Mouse (Mus musculus) C2C12 (cell line): ENCODE measurements at regions not wholly inside any gene's neighbourhood (a gene's known extent, or its start where the extent isn't known, plus 50 kb on each side); places are given as distances from the start of the nearest gene placed in this dataset.

Experiments
- H3K27me3 ChIP-seq: one replicate; pipeline ENCODE4 v1.6.1; 2011; ENCODE audit not compliant: control insufficient read depth, insufficient read depth, insufficient read length
- H3K36me3 ChIP-seq: one replicate; pipeline ENCODE4 v1.6.1; 2011; ENCODE audit not compliant: control insufficient read depth, insufficient read depth
- H3K4me3 ChIP-seq: one replicate; pipeline ENCODE4 v1.5.1; 2011; ENCODE audit warnings: mild to moderate bottlenecking, control low read depth; ENCODE audit not compliant: poor library complexity, insufficient read depth, severe bottlenecking
- H3K79me2 ChIP-seq: one replicate; pipeline ENCODE4 v1.6.1; 2011; ENCODE audit not compliant: control insufficient read depth, insufficient read depth
- H3K79me3 ChIP-seq: one replicate; pipeline ENCODE4 v1.6.1; 2011; ENCODE audit warnings: low read depth, control low read depth
- H3ac ChIP-seq: one replicate; pipeline ENCODE3; 2011; ENCODE audit warnings: low read depth; ENCODE audit not compliant: control insufficient read depth, insufficient read length
- CEBPB ChIP-seq: IDR thresholded peaks from one replicate; pipeline ENCODE4 v1.6.1; 2011; ENCODE audit warnings: low read depth, mild to moderate bottlenecking, control low read depth, moderate library complexity
- CTCF ChIP-seq: IDR thresholded peaks from one replicate; pipeline ENCODE4 v1.5.1; 2011; ENCODE audit not compliant: control insufficient read depth, insufficient read depth, insufficient read length
- FOSL1 ChIP-seq: IDR thresholded peaks from one replicate; pipeline ENCODE4 v1.8.0; 2011; ENCODE audit warnings: mild to moderate bottlenecking, low read length; ENCODE audit not compliant: poor library complexity, insufficient read depth, severe bottlenecking
- MAX ChIP-seq: IDR thresholded peaks from one replicate; pipeline ENCODE4 v1.6.1; 2011; ENCODE audit warnings: mild to moderate bottlenecking, control low read depth
- MYOD1 ChIP-seq: IDR thresholded peaks from one replicate; pipeline ENCODE4 v1.6.1; 2011; ENCODE audit warnings: low read depth; ENCODE audit not compliant: control insufficient read depth, insufficient read length
- MYOG ChIP-seq: IDR thresholded peaks from one replicate; pipeline ENCODE4 v1.6.1; 2011; ENCODE audit not compliant: control insufficient read depth, insufficient read length; ENCODE audit errors: extremely low read depth
- USF1 ChIP-seq: IDR thresholded peaks from one replicate; pipeline ENCODE4 v1.6.1; 2011; ENCODE audit warnings: low read depth, mild to moderate bottlenecking, control low read depth, moderate library complexity

GRCm38 (mm10) chr9:115800624-115801023, 108.6 kb upstream of the Gadl1 start:
- Histone ChIP-seq H3K4me3 (no peak overlapping the region), H3K79me2 (no peaks in the 10 kb centered on the region), H3K79me3 (no peaks in the 10 kb centered on the region), H3ac (no peak overlapping the region), H3K36me3 (no peaks in the 10 kb centered on the region), H3K27me3 (no peaks in the 10 kb centered on the region)
- TF ChIP-seq MYOD1 (no peak), FOSL1 (no peak), MAX (no peak), CTCF (no peak), USF1 (no peak), CEBPB (no peak), MYOG (no peak)

GRCm38 (mm10) chr9:115803071-115803470, 106.2 kb upstream of the Gadl1 start:
- H3K79me3 ChIP-seq, result no peaks in the 10 kb centered on the region
- H3ac ChIP-seq, result no peak overlapping the region
- no peaks in the 10 kb centered on the region for H3K79me2 ChIP-seq
- no peak overlapping the region for H3K4me3 ChIP-seq
- no peaks in the 10 kb centered on the region for H3K27me3 ChIP-seq
- no peaks in the 10 kb centered on the region for H3K36me3 ChIP-seq
- TF ChIP-seq MYOD1 (no peak), MAX (no peak), MYOG (no peak), USF1 (no peak), CTCF (no peak), FOSL1 (no peak), CEBPB (no peak)

GRCm38 (mm10) chr9:115805224-115805623, 104.0 kb upstream of the Gadl1 start:
- no peaks in the 10 kb centered on the region for H3K36me3 ChIP-seq
- no peaks in the 10 kb centered on the region for H3K79me2 ChIP-seq
- H3ac ChIP-seq, result no peak overlapping the region
- no peaks in the 10 kb centered on the region for H3K27me3 ChIP-seq
- H3K4me3 ChIP-seq, result no peak overlapping the region
- TF ChIP-seq MAX (no peak), CTCF (no peak), FOSL1 (no peak), USF1 (no peak), CEBPB (no peak), MYOG (no peak), MYOD1 (no peak)
- no peaks in the 10 kb centered on the region for H3K79me3 ChIP-seq

GRCm38 (mm10) chr9:115806018-115806702, 103.1 kb upstream of the Gadl1 start:
- no peaks in the 10 kb centered on the region for H3K79me2 ChIP-seq
- no peaks in the 10 kb centered on the region for H3K36me3 ChIP-seq
- no peak overlapping the region for H3ac ChIP-seq
- H3K4me3 ChIP-seq, result no peak overlapping the region
- no peaks in the 10 kb centered on the region for H3K79me3 ChIP-seq
- TF ChIP-seq MYOD1 (no peak), CTCF (no peak), USF1 (no peak), MAX (no peak), MYOG (no peak), FOSL1 (no peak)
- H3K27me3 ChIP-seq, result no peaks in the 10 kb centered on the region

GRCm38 (mm10) chr9:115840186-115840585, 69.1 kb upstream of the Gadl1 start:
- Histone ChIP-seq H3K36me3 (no peaks in the 10 kb centered on the region), H3K27me3 (no peaks in the 10 kb centered on the region), H3K79me3 (no peaks in the 10 kb centered on the region), H3ac (no peak overlapping the region), H3K4me3 (no peak overlapping the region), H3K79me2 (no peaks in the 10 kb centered on the region)
- TF ChIP-seq FOSL1, result no peak
- no peak for TF ChIP-seq CTCF
- no peak for TF ChIP-seq MYOG
- no peak for TF ChIP-seq CEBPB
- TF ChIP-seq USF1, result no peak
- TF ChIP-seq MYOD1, result no peak
- TF ChIP-seq MAX, result no peak
